Mouse (Mus musculus): ENCODE results near the gene Gm9918.

- TF ChIP-seq CTCF (IDR thresholded peaks at IDR 0.05; ENCODE audit: extremely low read depth, insufficient read depth, insufficient read length, insufficient replicate concordance) (no peak), POLR2A (IDR thresholded peaks at IDR 0.05; ENCODE audit: low read depth, low read length) (no peak)
Observed at GRCm38 (mm10) chr15:102257202-102258075, 12.9 kb upstream of the Gm9918 start, which contains the start of gene Rarg.
